Mouse (Mus musculus) stomach, postnatal 0 days (tissue): ENCODE results near the gene Nf1. TPM values are rescaled to one million over a fixed set of nuclear protein-coding genes. Genes with fewer than 3 reads are reported as not detected.

ENCODE experiments used
- ATAC-seq: fragments of 200-750 bp; cut with Nextera tagmentation; 2 replicates; pipeline ENCODE4 v1.8.0; 2017; ENCODE audit not compliant: low FRiP score, low TSS enrichment
- DNase-seq: peaks from one replicate; pipeline ENCODE4 v3.0.0-alpha.2; 2016; ENCODE audit warnings: low spot score
- H3K27ac ChIP-seq: fragments of 300-500 bp; sonication (generic); replicated peaks from 2 replicates; pipeline ENCODE4 v1.5.1; 2014; ENCODE audit warnings: mild to moderate bottlenecking, control low read depth
- H3K27me3 ChIP-seq: fragments of 300-500 bp; sonication (generic); 2 replicates; pipeline ENCODE4 v1.6.1; 2014; ENCODE audit warnings: low read length; ENCODE audit not compliant: control insufficient read depth, insufficient read depth
- H3K36me3 ChIP-seq: fragments of 300-500 bp; sonication (generic); 2 replicates; pipeline ENCODE4 v1.6.1; 2014; ENCODE audit warnings: low read length, mixed read lengths; ENCODE audit not compliant: control insufficient read depth, insufficient read depth
- H3K4me1 ChIP-seq: fragments of 300-500 bp; sonication (generic); replicated peaks from 2 replicates; pipeline ENCODE4 v1.6.1; 2014; ENCODE audit warnings: antibody characterized with exemption; ENCODE audit not compliant: control insufficient read depth, insufficient read depth
- H3K4me2 ChIP-seq: fragments of 300-500 bp; sonication (generic); replicated peaks from 2 replicates; pipeline ENCODE4 v1.6.1; 2014; ENCODE audit warnings: low read depth, mild to moderate bottlenecking, control low read depth, moderate library complexity
- H3K4me3 ChIP-seq: fragments of 300-500 bp; sonication (generic); 2 replicates; pipeline ENCODE4 v1.5.1; 2014; ENCODE audit warnings: low read depth, low read length, control low read depth
- H3K9ac ChIP-seq: fragments of 300-500 bp; sonication (generic); 2 replicates; pipeline ENCODE4 v1.6.1; 2014; ENCODE audit warnings: mild to moderate bottlenecking, low read length, control low read depth, mixed read lengths
- H3K9me3 ChIP-seq: fragments of 300-500 bp; sonication (generic); 2 replicates; pipeline ENCODE4 v1.6.1; 2016; ENCODE audit warnings: low read length; ENCODE audit not compliant: control insufficient read depth
- CTCF ChIP-seq: IDR thresholded peaks from 2 replicates; pipeline ENCODE4 v1.5.1; 2016; ENCODE audit warnings: antibody characterized with exemption, low read depth, mild to moderate bottlenecking, moderate library complexity
- EP300 ChIP-seq: optimal IDR thresholded peaks from 2 replicates; pipeline ENCODE3; 2016; ENCODE audit warnings: antibody characterized with exemption
- WGBS: fragments of 180-500 bp; shearing (Covaris S2); extraction: QIAGEN DNeasy Blood & Tissue Kit; methylation state at CpG from one replicate; pipeline ENCODE4 v1.1.7; 2014; 5-methylcytosine and 5-hydroxymethylcytosine counted together
- polyA plus RNA-seq: library from polyadenylated mRNA; unstranded; fragments of >200 nt; fragmentation: Nextera tagmentation; extraction: Ambion mirVana; gene quantifications from 2 replicates; pipeline ENCODE4 v1.2.1, GENCODE M21; 2015

Nf1 gene
- polyA plus RNA-seq, 1 experiment from 2014 or later = 3.2 TPM

DNA sequence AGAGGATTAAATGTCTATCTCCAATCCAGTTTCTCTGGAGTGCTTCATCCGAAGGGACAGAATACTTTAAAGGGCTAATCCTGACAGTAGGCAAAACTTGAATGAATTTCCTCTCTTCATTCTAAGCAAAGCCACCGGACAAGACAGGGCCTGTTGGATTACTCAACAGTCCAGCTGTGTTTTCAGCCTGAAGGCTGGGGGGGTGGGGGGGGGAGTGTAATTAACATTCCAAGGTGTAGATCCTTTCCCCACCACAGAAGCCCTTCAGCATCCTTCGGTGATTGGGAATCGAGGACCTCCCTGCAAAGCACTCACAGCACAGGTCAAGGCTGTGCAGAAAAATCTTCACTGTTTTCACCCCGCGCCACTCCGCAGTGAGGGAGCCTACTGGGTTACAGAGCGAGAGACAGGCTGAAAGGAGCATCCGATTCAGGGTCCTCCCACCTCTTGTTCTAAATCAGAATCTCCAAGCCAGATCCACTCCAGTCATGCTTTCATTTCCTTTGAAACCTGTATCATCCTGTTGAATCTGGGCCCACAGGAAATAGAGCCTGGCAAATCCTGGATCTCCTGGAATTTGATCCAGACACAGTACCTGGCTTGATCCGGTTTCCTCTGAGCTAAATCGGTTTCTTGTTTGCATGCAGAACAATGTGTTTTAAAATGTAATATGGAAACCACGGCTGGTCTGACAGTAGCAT lies 15.4 kb upstream of the Nf1 start:
- Histone ChIP-seq H3K4me2 (no peak overlapping the region), H3K9me3 (no peaks in the 10 kb centered on the region), H3K27ac (no peak overlapping the region), H3K4me3 (no peak overlapping the region), H3K4me1 (no peaks in the 10 kb centered on the region; the same call in 1 of the 2 replicates), H3K9ac (no peak overlapping the region), H3K27me3 (no peaks in the 10 kb centered on the region), H3K36me3 (no peaks in the 10 kb centered on the region)
- WGBS = 58% methylated on average over 12 of the region's 12 CpGs
- ATAC-seq (no peak), DNase-seq (no peak)
- TF ChIP-seq CTCF (no peak), EP300 (no peak)

- Histone ChIP-seq H3K9ac (no peak overlapping the region), H3K4me1 (no peaks in the 10 kb centered on the region; the same call in 1 of the 2 replicates), H3K36me3 (no peaks in the 10 kb centered on the region), H3K27ac (no peak overlapping the region), H3K27me3 (no peaks in the 10 kb centered on the region), H3K4me3 (no peak overlapping the region), H3K9me3 (no peaks in the 10 kb centered on the region), H3K4me2 (no peak overlapping the region)
- DNase-seq = no peak
- TF ChIP-seq CTCF (no peak), EP300 (no peak)
- WGBS = 76% methylated on average over 8 of the region's 8 CpGs
- ATAC-seq = no peak
These were observed 13.8 kb upstream of the Nf1 start for GRCm38 (mm10) chr11:79325663-79326062.

GRCm38 (mm10) chr11:79327106-79327505 lies 12.4 kb upstream of the Nf1 start:
- Histone ChIP-seq H3K4me3 (no peak overlapping the region), H3K9me3 (no peaks in the 10 kb centered on the region), H3K27me3 (no peaks in the 10 kb centered on the region), H3K4me2 (no peak overlapping the region), H3K36me3 (no peaks in the 10 kb centered on the region), H3K4me1 (no peaks in the 10 kb centered on the region; the same call in 1 of the 2 replicates), H3K9ac (no peak overlapping the region), H3K27ac (no peak overlapping the region)
- 23% methylated on average over 4 of the region's 4 CpGs for WGBS
- TF ChIP-seq CTCF (no peak), EP300 (no peak)
- DNase-seq = no peak
- no peak for ATAC-seq

DNA sequence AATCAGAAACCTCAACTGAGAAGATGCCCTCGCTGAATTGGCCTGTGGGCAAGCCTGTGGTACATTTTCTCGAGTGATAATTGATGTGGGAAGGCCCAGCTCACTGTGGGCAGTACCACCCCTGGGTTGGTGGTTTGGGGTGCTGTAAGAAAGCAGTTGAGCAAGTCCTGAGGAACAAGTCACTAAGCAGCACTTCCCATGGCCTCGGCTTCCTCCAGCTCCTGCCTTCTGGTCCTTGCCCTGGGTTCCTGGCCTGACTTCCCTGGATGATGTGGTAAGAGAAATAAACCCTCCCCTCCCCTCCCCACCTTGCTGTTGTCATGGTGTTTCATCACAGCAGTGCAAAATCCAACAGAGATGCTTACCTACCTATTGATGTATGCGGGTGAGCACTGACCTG lies 11.4 kb upstream of the Nf1 start:
- Histone ChIP-seq H3K27ac (no peak overlapping the region), H3K4me1 (no peaks in the 10 kb centered on the region; the same call in 1 of the 2 replicates), H3K9me3 (no peaks in the 10 kb centered on the region), H3K4me2 (no peak overlapping the region), H3K4me3 (no peak overlapping the region), H3K9ac (no peak overlapping the region), H3K36me3 (no peaks in the 10 kb centered on the region), H3K27me3 (no peaks in the 10 kb centered on the region)
- ATAC-seq (no peak), DNase-seq (no peak)
- WGBS = 86% methylated on average over 4 of the region's 4 CpGs
- no peak for TF ChIP-seq CTCF
- no peak for TF ChIP-seq EP300

GRCm38 (mm10) chr11:79329585-79329984 lies 9.9 kb upstream of the Nf1 start:
- Histone ChIP-seq H3K9me3 (no peaks in the 10 kb centered on the region), H3K9ac (no peak overlapping the region), H3K36me3 (no peaks in the 10 kb centered on the region), H3K4me1 (no peaks in the 10 kb centered on the region; the same call in 1 of the 2 replicates), H3K4me2 (no peak overlapping the region), H3K4me3 (no peak overlapping the region), H3K27ac (no peak overlapping the region), H3K27me3 (no peaks in the 10 kb centered on the region)
- TF ChIP-seq CTCF (no peak), EP300 (no peak)
- DNase-seq (no peak), ATAC-seq (no peak)
- 97% methylated on average over 1 of the region's 1 CpGs for WGBS

- TF ChIP-seq CTCF (no peak), EP300 (no peak)
- ATAC-seq (no peak), DNase-seq (no peak)
- H3K27ac ChIP-seq = no peak overlapping the region
- WGBS = 89% methylated on average over 6 of the region's 6 CpGs
- H3K27me3 ChIP-seq = no peaks in the 10 kb centered on the region
- H3K4me2 ChIP-seq = no peak overlapping the region
- H3K4me3 ChIP-seq = no peak overlapping the region
- no peaks in the 10 kb centered on the region for H3K9me3 ChIP-seq
- no peaks in the 10 kb centered on the region for H3K36me3 ChIP-seq
- H3K9ac ChIP-seq = no peak overlapping the region
- no peaks in the 10 kb centered on the region for H3K4me1 ChIP-seq
These were observed 4.4 kb upstream of the Nf1 start for GRCm38 (mm10) chr11:79335077-79335476.
